Mouse (Mus musculus) brain, embryonic 14.5 days (tissue): ENCODE measurements at regions not wholly inside any gene's neighbourhood (a gene's known extent, or its start where the extent isn't known, plus 50 kb on each side); places are given as distances from the start of the nearest gene placed in this dataset.

Experiments
- DNase-seq: peaks from one replicate; pipeline ENCODE4 v3.0.0-alpha.2; 2011; ENCODE audit warnings: low read depth
- CTCF ChIP-seq: fragments of 200-500 bp; IDR thresholded peaks from 2 replicates; pipeline ENCODE4 v1.5.1; 2012; ENCODE audit warnings: inconsistent platforms, mild to moderate bottlenecking, moderate library complexity, borderline replicate concordance; ENCODE audit not compliant: insufficient read depth, insufficient read length; ENCODE audit errors: extremely low read depth
- POLR2A ChIP-seq: fragments of 200-500 bp; IDR thresholded peaks from 2 replicates; pipeline ENCODE4 v1.6.1; 2012; ENCODE audit warnings: mild to moderate bottlenecking, inconsistent platforms, borderline replicate concordance; ENCODE audit not compliant: poor library complexity, insufficient read depth, insufficient read length, severe bottlenecking; ENCODE audit errors: extremely low read depth

DNA sequence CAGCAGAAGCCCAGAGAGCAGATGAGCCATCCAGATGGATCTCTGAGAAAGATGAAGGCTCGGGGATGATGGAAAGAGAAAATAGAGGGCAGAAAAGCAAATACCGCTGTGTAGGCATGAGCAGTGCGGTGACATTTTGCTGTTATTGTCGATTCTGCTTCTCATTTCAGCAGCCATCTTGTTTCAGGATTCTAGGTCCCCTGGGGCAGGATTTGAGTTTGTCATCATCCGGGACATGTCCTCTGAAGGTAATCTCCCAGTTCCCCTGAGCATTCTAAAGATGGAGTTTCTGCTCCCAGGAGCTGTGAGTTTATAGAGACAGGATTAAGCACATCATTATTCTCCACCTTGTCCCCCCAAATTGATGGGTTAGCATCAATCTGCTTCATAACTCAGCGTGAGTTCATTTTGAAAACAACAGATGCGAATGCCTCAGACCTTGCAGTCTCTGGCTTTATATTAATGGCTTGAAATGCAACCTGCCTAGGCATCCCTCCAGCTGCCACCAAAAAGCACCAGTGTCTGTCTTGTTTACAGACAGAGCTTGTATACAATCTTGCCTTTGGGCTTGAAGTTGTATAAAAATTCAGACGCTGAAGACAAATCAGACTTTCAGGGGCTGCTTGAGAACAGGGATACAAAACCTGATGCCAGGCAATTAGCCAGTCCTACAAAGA is 128.6 kb upstream of the Foxa2 start:
- DNase-seq, result peak; percentile 18

DNA sequence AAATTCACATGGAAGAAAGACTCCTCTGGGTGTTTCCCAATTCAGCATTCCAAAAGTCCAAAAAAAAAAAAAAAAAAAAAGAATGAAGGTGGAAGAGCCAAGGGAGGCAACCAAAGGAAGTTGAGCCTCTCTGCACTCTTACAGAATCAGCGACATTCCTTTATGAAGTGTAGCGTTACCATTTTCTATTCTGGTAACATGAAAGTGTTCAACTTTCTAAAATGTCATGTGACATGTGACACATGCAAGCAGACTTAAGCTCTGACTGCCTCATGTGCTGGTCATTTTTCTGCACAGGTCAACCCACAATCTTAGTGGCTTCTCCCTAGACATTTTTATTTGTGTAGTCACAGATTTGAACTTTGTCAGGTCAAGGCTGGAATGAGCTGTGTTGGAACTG is 133.5 kb upstream of the Foxa2 start:
- no peak for TF ChIP-seq POLR2A
- TF ChIP-seq CTCF, result no peak
- no peak for DNase-seq

More for the DNA sequence above, 128.6 kb upstream of the Foxa2 start:
- TF ChIP-seq CTCF (no peak), POLR2A (no peak)

DNA sequence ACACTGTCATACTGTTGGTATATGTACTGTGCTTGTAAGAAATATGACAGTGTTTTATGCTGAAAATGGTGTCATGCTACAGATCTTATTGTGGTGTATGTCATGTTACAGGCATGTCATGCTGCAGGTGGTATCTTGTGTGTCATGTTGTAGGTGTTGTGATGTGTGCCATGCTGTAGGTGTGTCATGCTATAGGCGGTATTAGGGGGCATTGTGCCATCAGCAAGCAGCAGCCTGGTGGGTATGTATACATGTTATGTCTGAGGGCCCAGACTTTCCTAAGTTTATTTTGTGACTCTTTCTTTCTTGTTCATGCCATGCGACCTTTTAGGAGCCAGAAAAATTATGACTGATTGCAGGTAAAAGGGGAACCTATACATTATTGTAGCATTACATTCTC is 134.7 kb upstream of the Foxa2 start:
- no peak for DNase-seq
- no peak for TF ChIP-seq CTCF
- no peak for TF ChIP-seq POLR2A

DNA sequence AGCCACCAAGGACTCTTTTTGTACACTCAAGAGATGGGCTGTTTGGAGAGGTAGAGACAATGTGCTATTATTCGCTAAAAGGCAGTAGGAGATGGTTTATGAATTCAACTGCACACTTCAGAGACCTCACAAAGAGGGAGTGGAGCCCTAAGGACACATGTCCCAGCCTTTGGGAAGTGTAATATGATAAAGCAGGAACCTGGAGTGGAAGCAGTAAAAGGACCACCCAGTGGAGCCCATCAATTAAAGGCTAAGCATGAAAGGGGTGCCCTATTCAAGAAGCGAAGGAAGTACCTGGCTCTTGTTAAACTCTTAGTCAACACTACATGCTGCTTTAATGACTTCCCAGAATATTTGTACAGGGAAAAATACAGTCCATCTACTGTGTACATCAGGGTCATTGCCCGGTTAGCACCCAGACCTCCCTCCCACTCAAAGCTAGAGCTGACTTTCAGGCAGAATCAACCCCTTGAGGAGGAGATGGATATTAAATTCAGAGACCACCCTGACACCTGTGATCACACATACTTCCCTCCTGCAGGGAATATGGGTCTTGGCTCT is 135.8 kb upstream of the Foxa2 start:
- no peak for DNase-seq
- TF ChIP-seq CTCF (no peak), POLR2A (no peak)

DNA sequence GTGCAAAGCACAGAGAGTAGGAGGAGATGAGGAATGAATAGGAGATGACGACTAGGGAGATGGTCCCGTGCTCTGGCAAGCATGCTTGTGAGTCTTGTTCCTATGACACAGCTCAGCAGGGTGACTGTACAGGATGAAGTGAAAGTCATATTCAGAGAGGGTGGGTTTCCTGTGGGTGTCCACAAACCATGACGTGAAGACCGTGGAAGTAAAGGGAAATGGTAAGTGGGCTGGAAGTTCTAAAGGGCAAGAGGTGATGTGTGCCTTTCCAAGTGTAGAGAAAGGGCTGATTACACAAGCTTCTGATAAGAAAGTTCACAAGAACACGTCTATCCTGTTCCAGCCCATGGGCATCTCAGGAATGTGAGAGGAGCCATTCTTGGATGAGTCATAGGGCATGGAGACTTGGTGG is 138.0 kb upstream of the Foxa2 start:
- no peak for DNase-seq
- TF ChIP-seq POLR2A (no peak), CTCF (no peak)

DNA sequence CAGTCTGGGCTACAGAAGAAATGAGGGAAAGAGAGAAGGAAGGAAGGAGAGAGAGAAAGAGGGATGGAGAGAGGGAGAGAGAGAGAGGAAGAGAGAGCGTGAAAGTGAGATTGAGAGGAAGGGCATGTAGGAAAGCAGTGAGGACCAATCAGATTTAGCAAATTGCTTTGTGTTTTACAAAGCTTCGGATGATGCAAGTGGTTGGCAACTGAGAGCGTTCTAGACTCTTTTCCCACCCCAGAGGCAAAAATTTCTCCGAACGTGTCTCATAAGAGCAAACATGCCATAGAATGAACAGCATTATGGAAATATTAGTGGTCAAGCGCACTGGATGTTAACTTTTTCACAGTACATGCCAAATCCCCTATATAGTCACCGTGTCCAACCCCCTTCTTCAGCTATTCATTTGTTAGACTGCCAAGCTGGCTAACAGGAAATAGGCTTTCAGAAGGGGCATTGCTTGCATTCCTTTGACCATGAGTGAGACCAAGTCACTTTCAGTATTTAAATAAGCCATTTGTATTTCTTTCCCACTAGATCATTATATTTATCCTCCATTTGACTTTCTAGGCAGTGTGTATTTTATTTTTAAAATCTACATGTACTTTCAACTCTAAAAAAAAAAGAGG is 139.7 kb upstream of the Foxa2 start:
- no peak for TF ChIP-seq POLR2A
- no peak for TF ChIP-seq CTCF
- no peak for DNase-seq

DNA sequence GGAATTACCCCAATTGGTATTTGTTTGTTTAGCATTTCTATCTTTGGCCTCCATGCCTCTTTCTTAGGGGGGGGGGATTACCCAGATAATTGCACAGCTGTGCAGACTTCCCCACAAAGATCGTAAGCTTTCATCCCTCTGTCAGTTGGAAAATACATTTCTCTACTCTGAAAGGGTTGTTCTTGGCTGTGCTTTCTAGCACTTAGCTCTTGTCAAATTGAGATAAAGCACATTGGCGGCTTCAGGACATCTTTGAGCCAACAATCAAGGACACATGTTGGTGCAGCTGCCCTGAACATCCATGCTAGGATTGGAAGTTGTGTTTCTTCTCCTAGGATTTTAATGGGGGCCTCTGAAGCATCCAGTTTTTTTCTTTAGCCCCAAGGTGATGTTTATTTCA is 142.1 kb upstream of the Foxa2 start:
- TF ChIP-seq POLR2A (no peak), CTCF (no peak)
- DNase-seq, result peak; percentile 8

DNA sequence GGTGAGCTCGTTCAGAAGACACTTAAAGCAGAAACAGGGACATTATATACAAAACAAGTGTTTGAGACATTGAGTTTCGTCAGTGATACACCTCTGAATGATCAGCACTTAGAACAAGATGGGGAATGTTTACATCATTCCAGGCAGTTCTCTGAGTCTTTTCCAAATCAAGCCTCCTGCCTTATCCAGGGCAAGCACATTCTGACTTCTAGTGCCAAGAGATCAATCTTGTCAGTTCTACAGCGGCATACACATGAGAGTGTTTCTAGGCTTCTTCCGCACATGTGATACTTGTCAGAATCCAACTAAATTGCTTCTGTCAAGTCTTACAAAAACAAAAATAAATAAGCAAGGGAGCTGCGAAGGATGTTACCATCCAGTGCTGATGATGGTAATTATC is 142.5 kb upstream of the Foxa2 start:
- peak; percentile 12 for DNase-seq
- TF ChIP-seq CTCF, result no peak
- no peak for TF ChIP-seq POLR2A

DNA sequence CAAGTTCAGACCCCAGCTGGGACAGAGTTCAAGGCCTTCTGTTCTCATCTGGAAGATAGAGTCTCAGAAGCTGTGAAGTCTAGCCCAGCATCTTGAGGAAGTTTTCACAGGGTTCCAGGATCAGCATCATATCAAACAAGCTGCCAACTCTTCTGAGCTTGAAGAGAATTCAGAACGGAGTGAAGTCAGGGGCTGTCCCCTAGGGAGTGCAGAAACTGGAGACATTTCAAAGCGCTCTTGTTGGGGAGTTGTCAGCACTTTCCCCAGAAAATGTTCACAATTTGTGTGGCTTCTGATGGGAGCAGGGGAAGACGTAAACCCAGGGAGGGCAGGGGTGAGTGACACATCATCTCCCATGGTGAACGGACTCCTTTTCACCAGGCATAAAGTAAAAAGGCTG is 146.2 kb upstream of the Foxa2 start:
- TF ChIP-seq CTCF, result no peak
- DNase-seq, result no peak

DNA sequence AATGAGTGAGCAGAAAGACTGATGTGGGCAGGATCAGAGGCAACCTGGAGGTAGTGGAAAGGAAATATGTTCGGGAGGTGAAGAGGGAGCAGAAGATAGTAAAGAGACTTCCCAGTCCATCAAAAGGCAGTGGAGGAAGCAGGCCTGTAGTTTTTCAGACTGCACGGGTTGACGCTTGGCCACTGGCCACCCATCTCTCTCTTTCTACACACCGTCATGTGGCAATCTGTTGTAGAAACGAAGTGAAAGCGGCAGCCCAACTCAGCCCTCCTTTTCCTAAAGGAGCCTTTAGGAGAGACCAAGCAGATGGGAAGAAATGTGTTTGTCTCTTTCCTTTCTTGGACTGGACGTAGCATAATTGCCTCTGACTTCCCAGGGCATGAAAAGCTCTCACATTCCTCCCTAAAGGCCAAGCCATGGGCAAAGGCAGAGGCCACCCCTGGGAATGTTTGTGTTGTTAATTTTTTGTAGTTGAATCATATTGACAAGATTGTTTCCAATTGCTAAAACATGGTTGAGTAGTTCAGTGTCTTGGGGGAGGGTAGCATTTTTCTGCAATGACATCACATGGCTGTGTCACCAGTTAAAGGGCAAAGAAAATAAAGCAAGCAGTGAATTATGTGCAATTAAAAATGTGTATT is 150.7 kb upstream of the Foxa2 start:
- TF ChIP-seq CTCF (no peak), POLR2A (no peak)
- DNase-seq, result no peak

DNA sequence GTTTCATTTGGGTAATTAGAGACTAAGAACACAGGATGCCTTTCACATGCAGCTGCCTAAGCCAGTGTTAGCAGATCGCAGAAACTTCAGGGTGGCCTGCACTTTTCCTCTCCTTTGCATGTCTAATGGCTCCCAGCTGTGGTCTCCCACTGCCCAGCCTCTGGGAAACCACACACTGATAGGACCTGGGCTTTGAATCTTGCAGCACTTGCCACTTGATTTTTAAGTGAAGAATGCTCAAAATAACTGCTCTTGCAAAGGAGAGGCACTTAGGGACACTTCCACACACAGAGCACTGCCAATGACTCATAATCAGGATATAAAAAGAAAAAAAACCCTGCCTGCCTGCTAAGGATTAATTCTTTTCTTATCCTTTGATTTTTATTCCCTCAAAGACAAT is 159.9 kb upstream of the Foxa2 start:
- peak; percentile 29 for DNase-seq
- TF ChIP-seq POLR2A (no peak), CTCF (no peak)
